Mouse (Mus musculus): ENCODE data around the gene Sertad2. TPM values are rescaled to one million over a fixed set of nuclear protein-coding genes. Genes with fewer than 3 reads are reported as not detected.
A peak's percentile ranks its signal among the peaks of the same experiment; 100 is the strongest.

Sertad2 gene
- polyA plus RNA-seq, 1 experiment: 17.4 TPM

- H3K27ac ChIP-seq (ENCODE audit: insufficient read depth, low read length): no peak overlapping the region
- no peak overlapping the region for H3K4me3 ChIP-seq (ENCODE audit: insufficient read depth, low read length)
- peaks cover 6% of the 10 kb centered on the region for H3K4me1 ChIP-seq (ENCODE audit: control insufficient read depth, insufficient read depth, low read length)
- TF ChIP-seq CTCF (IDR thresholded peaks at IDR 0.05; ENCODE audit: extremely low read depth, insufficient read depth, low read length) (no peak), POLR2A (IDR thresholded peaks at IDR 0.05; ENCODE audit: extremely low read depth, insufficient read depth, low read length) (no peak)
Observed at GRCm38 (mm10) chr11:20613223-20613622, 70.2 kb downstream of the Sertad2 start.

- Histone ChIP-seq H3K27ac (ENCODE audit: insufficient read depth, low read length) (peak overlapping the region; percentile 70), H3K4me1 (ENCODE audit: control insufficient read depth, insufficient read depth, low read length) (peaks cover 4% of the 10 kb centered on the region; the same call in 1 of the 2 replicates), H3K4me3 (ENCODE audit: insufficient read depth, low read length) (no peak overlapping the region)
- TF ChIP-seq POLR2A (IDR thresholded peaks at IDR 0.05; ENCODE audit: extremely low read depth, insufficient read depth, low read length) (no peak), CTCF (IDR thresholded peaks at IDR 0.05; ENCODE audit: extremely low read depth, insufficient read depth, low read length) (no peak)
Observed at GRCm38 (mm10) chr11:20616103-20616502, 73.0 kb downstream of the Sertad2 start.

- H3K4me3 ChIP-seq (ENCODE audit: insufficient read depth, low read length): no peak overlapping the region
- no peak overlapping the region for H3K27ac ChIP-seq (ENCODE audit: insufficient read depth, low read length)
- TF ChIP-seq POLR2A (IDR thresholded peaks at IDR 0.05; ENCODE audit: extremely low read depth, insufficient read depth, low read length) (no peak), CTCF (IDR thresholded peaks at IDR 0.05; ENCODE audit: extremely low read depth, insufficient read depth, low read length) (no peak)
- H3K4me1 ChIP-seq (ENCODE audit: control insufficient read depth, insufficient read depth, low read length): no peaks in the 10 kb centered on the region
Observed at GRCm38 (mm10) chr11:20627146-20627545, 84.1 kb downstream of the Sertad2 start.

GRCm38 (mm10) chr11:20628216-20628615 is 85.2 kb downstream of the Sertad2 start:
- H3K4me3 ChIP-seq (ENCODE audit: insufficient read depth, low read length): no peak overlapping the region
- no peak for TF ChIP-seq POLR2A (IDR thresholded peaks at IDR 0.05; ENCODE audit: extremely low read depth, insufficient read depth, low read length)
- TF ChIP-seq CTCF (IDR thresholded peaks at IDR 0.05; ENCODE audit: extremely low read depth, insufficient read depth, low read length): no peak
- no peaks in the 10 kb centered on the region for H3K4me1 ChIP-seq (ENCODE audit: control insufficient read depth, insufficient read depth, low read length)
- no peak overlapping the region for H3K27ac ChIP-seq (ENCODE audit: insufficient read depth, low read length)

- TF ChIP-seq CTCF (IDR thresholded peaks at IDR 0.05; ENCODE audit: extremely low read depth, insufficient read depth, low read length) (no peak), POLR2A (IDR thresholded peaks at IDR 0.05; ENCODE audit: extremely low read depth, insufficient read depth, low read length) (no peak)
- H3K4me3 ChIP-seq (ENCODE audit: insufficient read depth, low read length): no peak overlapping the region
- peaks cover 1% of the 10 kb centered on the region; the same call in 1 of the 2 replicates for H3K4me1 ChIP-seq (ENCODE audit: control insufficient read depth, insufficient read depth, low read length)
- H3K27ac ChIP-seq (ENCODE audit: insufficient read depth, low read length): no peak overlapping the region
Observed at GRCm38 (mm10) chr11:20629700-20630099, 86.6 kb downstream of the Sertad2 start.

GRCm38 (mm10) chr11:20631026-20631940 is 88.2 kb downstream of the Sertad2 start:
- Histone ChIP-seq H3K27ac (ENCODE audit: insufficient read depth, low read length) (peak overlapping the region; percentile 39), H3K4me3 (ENCODE audit: insufficient read depth, low read length) (peak overlapping the region; percentile 48), H3K4me1 (ENCODE audit: control insufficient read depth, insufficient read depth, low read length) (peaks cover 3% of the 10 kb centered on the region; the same call in 1 of the 2 replicates)
- TF ChIP-seq POLR2A (IDR thresholded peaks at IDR 0.05; ENCODE audit: extremely low read depth, insufficient read depth, low read length) (peak; percentile 65), CTCF (IDR thresholded peaks at IDR 0.05; ENCODE audit: extremely low read depth, insufficient read depth, low read length) (no peak)

GRCm38 (mm10) chr11:20631941-20632618 is 89.0 kb downstream of the Sertad2 start:
- peaks cover 3% of the 10 kb centered on the region; the same call in 1 of the 2 replicates for H3K4me1 ChIP-seq (ENCODE audit: control insufficient read depth, insufficient read depth, low read length)
- TF ChIP-seq POLR2A (IDR thresholded peaks at IDR 0.05; ENCODE audit: extremely low read depth, insufficient read depth, low read length) (peak; percentile 45; the same call in 1 of the 2 replicates), CTCF (IDR thresholded peaks at IDR 0.05; ENCODE audit: extremely low read depth, insufficient read depth, low read length) (no peak)

GRCm38 (mm10) chr11:20632619-20632965 is 89.5 kb downstream of the Sertad2 start:
- TF ChIP-seq CTCF (IDR thresholded peaks at IDR 0.05; ENCODE audit: extremely low read depth, insufficient read depth, low read length) (no peak), POLR2A (IDR thresholded peaks at IDR 0.05; ENCODE audit: extremely low read depth, insufficient read depth, low read length) (no peak)
- H3K4me1 ChIP-seq (ENCODE audit: control insufficient read depth, insufficient read depth, low read length): peaks cover 3% of the 10 kb centered on the region; the same call in 1 of the 2 replicates
- no peak overlapping the region for H3K27ac ChIP-seq (ENCODE audit: insufficient read depth, low read length)
- H3K4me3 ChIP-seq (ENCODE audit: insufficient read depth, low read length): peak overlapping the region; percentile 48

More at GRCm38 (mm10) chr11:20631941-20632618, 89.0 kb downstream of the Sertad2 start:
- Histone ChIP-seq H3K27ac (ENCODE audit: insufficient read depth, low read length) (peak overlapping the region; percentile 97), H3K4me3 (ENCODE audit: insufficient read depth, low read length) (peak overlapping the region; percentile 48)

- Histone ChIP-seq H3K4me1 (ENCODE audit: control insufficient read depth, insufficient read depth, low read length) (peaks cover 3% of the 10 kb centered on the region; the same call in 1 of the 2 replicates), H3K27ac (ENCODE audit: insufficient read depth, low read length) (no peak overlapping the region), H3K4me3 (ENCODE audit: insufficient read depth, low read length) (no peak overlapping the region)
- TF ChIP-seq POLR2A (IDR thresholded peaks at IDR 0.05; ENCODE audit: extremely low read depth, insufficient read depth, low read length) (no peak), CTCF (IDR thresholded peaks at IDR 0.05; ENCODE audit: extremely low read depth, insufficient read depth, low read length) (no peak)
Observed at GRCm38 (mm10) chr11:20634543-20634942, 91.5 kb downstream of the Sertad2 start.
